Mouse (Mus musculus) cortical plate, adult 2 months (tissue): ENCODE data around the gene Rpf1.

ENCODE experiments used
- CTCF ChIP-seq: fragments of 200-500 bp; IDR thresholded peaks from 2 replicates; pipeline ENCODE4 v1.5.1; 2011; ENCODE audit warnings: mild to moderate bottlenecking, control low read depth, low read length; ENCODE audit not compliant: insufficient read depth; ENCODE audit errors: extremely low read depth
- POLR2A ChIP-seq: fragments of 200-500 bp; IDR thresholded peaks from 2 replicates; pipeline ENCODE4 v1.6.1; 2011; ENCODE audit warnings: mild to moderate bottlenecking, low read length, control low read depth; ENCODE audit not compliant: insufficient read depth; ENCODE audit errors: extremely low read depth

- TF ChIP-seq CTCF (no peak), POLR2A (no peak)
Measured at GRCm38 (mm10) chr3:146472657-146473056, 48.6 kb downstream of the Rpf1 start.
